Mouse (Mus musculus): ENCODE data around the gene Tmem163. TPM values are rescaled to one million over a fixed set of nuclear protein-coding genes. Genes with fewer than 3 reads are reported as not detected.

Gene Tmem163
- polyA plus RNA-seq, 1 experiment from 2014 or later, result 28.8 TPM

GRCm38 (mm10) chr1:127675253-127675652, 4.1 kb downstream of the Tmem163 start:
- Histone ChIP-seq H3K9me3 (no peaks in the 10 kb centered on the region), H3K36me3 (no peaks in the 10 kb centered on the region), H3K4me3 (no peak overlapping the region), H3K27me3 (ENCODE audit: insufficient read depth, poor library complexity, severe bottlenecking) (peaks cover 73% of the 10 kb centered on the region), H3K27ac (no peak overlapping the region), H3K4me1 (replicated peaks) (peaks cover 32% of the 10 kb centered on the region)
- WGBS, result 34% methylated on average over 1 of the region's 1 CpGs
- no peak for DNase-seq (ENCODE audit: low spot score)

DNA sequence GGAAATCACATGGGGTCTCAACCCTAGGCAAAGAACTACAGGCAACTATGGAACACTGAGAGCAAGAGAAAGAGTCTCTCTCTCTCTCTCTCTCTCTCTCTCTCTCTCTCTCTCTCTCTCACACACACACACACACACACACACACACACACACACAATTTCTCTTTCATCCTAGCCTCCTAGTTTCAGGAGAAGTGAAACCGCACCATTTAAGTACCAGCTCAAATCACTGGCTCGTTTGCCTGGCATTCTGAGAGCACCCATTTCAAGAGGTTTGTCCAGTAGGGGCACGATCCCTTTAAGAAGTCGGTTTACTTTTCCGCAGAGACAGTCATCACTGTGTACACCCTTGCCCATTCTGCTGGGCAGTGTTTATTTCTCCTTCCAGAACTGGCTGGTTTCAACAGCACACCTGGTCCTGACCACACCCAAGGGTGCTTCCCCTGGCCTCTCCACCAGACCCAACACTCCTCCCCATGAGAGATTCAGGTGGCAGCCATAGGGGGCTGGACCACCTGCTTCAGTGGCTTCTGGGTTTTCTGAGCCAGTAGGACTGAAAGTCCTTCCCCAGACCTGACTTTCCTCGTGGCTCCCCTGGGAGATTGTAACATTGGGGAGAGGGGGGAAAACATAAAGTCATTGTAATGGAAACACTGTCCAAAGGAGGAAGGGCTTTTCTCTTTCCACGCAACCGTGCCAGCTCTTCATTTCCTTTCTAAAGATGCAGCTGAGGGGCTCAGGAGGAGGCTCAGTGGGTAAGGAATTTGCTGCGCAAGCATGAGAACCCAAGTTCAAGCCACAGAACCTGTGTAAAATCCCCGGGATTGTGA, 5.9 kb downstream of the Tmem163 start:
- Histone ChIP-seq H3K27ac (no peak overlapping the region), H3K36me3 (no peaks in the 10 kb centered on the region), H3K9me3 (peaks cover 5% of the 10 kb centered on the region; the same call in 1 of the 2 replicates), H3K4me3 (no peak overlapping the region), H3K27me3 (ENCODE audit: insufficient read depth, poor library complexity, severe bottlenecking) (peaks cover 55% of the 10 kb centered on the region), H3K4me1 (replicated peaks) (peaks cover 25% of the 10 kb centered on the region)
- WGBS, result 77% methylated on average over 10 of the region's 10 CpGs
- no peak for DNase-seq (ENCODE audit: low spot score)

- Histone ChIP-seq H3K4me1 (replicated peaks) (peaks cover 6% of the 10 kb centered on the region; the same call in 1 of the 2 replicates), H3K4me3 (no peak overlapping the region), H3K27me3 (ENCODE audit: insufficient read depth, poor library complexity, severe bottlenecking) (peaks cover 4% of the 10 kb centered on the region), H3K9me3 (peaks cover 5% of the 10 kb centered on the region; the same call in 1 of the 2 replicates), H3K27ac (no peak overlapping the region), H3K36me3 (no peaks in the 10 kb centered on the region)
- no peak for DNase-seq (ENCODE audit: low spot score)
- 86% methylated on average over 3 of the region's 3 CpGs for WGBS
Measured at GRCm38 (mm10) chr1:127668161-127668560, 11.2 kb downstream of the Tmem163 start.

DNA sequence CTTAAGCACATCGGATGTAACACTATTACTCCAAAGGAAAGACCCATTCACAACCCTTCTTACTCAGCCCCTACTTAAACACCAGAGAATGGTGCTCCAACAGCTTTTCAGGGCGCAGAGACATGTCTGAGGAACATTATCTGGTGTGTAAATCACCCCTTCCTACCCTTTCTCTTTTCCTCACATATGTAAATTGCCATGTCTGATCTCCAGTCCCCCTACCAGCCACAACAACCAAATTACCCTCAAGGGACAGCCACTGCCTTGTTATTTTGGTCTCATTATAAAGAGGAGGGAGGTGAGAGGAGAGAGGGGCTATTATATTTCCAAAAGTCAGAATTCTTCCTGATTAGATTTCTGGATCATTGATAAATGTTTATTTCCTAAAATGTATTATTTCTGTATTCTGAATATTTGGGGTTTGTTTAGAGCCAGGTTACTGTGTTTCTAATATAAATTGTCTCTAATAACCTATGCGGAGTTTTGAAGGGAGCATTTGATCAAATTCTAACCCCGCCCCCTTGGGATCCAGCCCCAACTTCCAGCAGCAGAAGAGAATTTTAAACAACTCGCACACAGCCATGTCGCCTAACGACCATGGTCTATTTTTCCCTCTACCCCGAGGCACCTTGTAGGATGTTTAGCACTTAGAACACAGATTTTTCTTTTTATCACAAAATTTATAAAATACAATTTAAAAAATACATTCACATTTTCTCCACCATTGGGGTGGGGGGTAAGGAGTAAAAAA, 12.1 kb downstream of the Tmem163 start:
- Histone ChIP-seq H3K36me3 (no peaks in the 10 kb centered on the region), H3K27ac (no peak overlapping the region), H3K4me3 (no peak overlapping the region), H3K9me3 (peaks cover 5% of the 10 kb centered on the region; the same call in 1 of the 2 replicates), H3K27me3 (ENCODE audit: insufficient read depth, poor library complexity, severe bottlenecking) (peaks cover 3% of the 10 kb centered on the region; the same call in 1 of the 2 replicates), H3K4me1 (replicated peaks) (peaks cover 9% of the 10 kb centered on the region)
- 71% methylated on average over 8 of the region's 8 CpGs for WGBS
- no peak for DNase-seq (ENCODE audit: low spot score)

GRCm38 (mm10) chr1:127666221-127666620, 13.1 kb downstream of the Tmem163 start:
- WGBS, result 81% methylated on average over 6 of the region's 6 CpGs
- Histone ChIP-seq H3K36me3 (no peaks in the 10 kb centered on the region), H3K27ac (no peak overlapping the region), H3K4me1 (replicated peaks) (peaks cover 19% of the 10 kb centered on the region), H3K27me3 (ENCODE audit: insufficient read depth, poor library complexity, severe bottlenecking) (no peaks in the 10 kb centered on the region), H3K9me3 (peaks cover 5% of the 10 kb centered on the region; the same call in 1 of the 2 replicates), H3K4me3 (no peak overlapping the region)
- DNase-seq (ENCODE audit: low spot score), result no peak

- WGBS, result 80% methylated on average over 13 of the region's 13 CpGs
- Histone ChIP-seq H3K4me1 (replicated peaks) (peaks cover 29% of the 10 kb centered on the region), H3K27me3 (ENCODE audit: insufficient read depth, poor library complexity, severe bottlenecking) (no peaks in the 10 kb centered on the region), H3K36me3 (no peaks in the 10 kb centered on the region), H3K4me3 (no peak overlapping the region), H3K27ac (peak overlapping the region; percentile 91; the same call in 1 of the 2 replicates), H3K9me3 (no peaks in the 10 kb centered on the region)
- DNase-seq (ENCODE audit: low spot score), result no peak
Measured at GRCm38 (mm10) chr1:127662385-127663068, 16.8 kb downstream of the Tmem163 start.

DNA sequence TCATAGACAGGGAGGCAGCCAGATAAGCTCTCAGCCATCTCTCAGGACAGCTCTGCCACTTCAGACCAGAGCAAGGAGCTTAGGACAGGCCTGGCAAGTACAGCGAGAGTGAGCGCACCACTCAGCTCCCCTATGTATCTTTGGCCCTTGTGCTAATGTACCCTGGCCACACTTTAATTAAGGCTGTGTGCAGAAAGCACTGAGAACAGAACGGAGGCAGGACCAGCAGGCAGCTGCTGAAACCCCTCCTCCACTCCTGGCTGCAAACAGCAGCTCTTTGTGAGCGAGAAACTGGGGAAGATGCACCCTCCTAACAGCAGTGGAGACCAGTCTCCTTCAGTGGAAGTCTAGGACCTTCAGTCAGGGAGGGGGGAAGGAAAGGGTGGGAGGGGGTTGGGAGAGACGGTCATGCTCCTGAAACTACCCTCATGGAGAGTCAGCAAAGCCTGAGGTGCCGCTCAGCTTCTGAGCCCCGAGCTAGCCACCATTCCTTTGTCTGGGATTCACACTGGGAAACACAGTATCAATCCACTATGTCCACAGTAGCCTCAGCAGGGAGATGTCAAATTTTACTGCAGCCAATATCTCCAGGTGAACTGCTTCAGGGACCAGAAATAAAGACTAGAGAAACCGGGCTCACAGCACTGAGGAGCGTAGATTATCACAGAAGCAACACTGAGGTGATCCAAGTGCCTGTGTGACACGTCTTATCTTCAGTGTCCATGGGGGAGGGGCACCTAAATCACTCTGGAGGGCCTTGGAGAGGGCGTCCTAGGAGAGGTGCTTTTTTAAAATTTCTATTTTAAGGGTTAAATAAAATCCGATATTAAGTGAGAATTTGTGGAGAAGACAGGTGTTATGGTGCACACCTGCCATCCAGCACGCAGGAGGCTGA, 18.0 kb downstream of the Tmem163 start:
- no peaks in the 10 kb centered on the region for H3K9me3 ChIP-seq
- H3K27ac ChIP-seq, result peak overlapping the region; percentile 91
- no peaks in the 10 kb centered on the region for H3K36me3 ChIP-seq
- peaks cover 23% of the 10 kb centered on the region for H3K4me1 ChIP-seq (replicated peaks)
- peak overlapping the region; percentile 28 for H3K4me3 ChIP-seq
- peak; percentile 54 for DNase-seq (ENCODE audit: low spot score)
- WGBS, result 23% methylated on average over 13 of the region's 13 CpGs
- no peaks in the 10 kb centered on the region for H3K27me3 ChIP-seq (ENCODE audit: insufficient read depth, poor library complexity, severe bottlenecking)

DNA sequence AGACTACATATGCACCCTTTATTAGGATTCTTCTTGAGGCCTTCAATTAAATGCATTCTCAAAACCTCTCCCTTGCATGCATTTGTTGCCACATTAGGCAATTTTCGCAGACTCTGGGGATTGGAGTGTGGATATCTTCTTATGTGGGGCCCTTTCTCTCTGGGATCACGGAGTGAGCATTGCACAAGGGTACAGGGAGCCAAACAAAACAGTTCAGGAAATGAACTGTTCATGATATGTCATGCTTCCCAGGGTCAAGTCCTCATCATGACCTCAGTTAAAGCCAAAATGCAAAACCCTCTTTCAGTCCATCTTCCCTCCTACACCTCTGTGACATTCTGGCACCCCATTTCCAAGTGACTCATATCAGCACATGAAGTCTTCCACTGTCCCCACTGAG, 27.8 kb downstream of the Tmem163 start:
- Histone ChIP-seq H3K4me3 (no peak overlapping the region), H3K4me1 (replicated peaks) (no peaks in the 10 kb centered on the region), H3K9me3 (no peaks in the 10 kb centered on the region), H3K27me3 (ENCODE audit: insufficient read depth, poor library complexity, severe bottlenecking) (no peaks in the 10 kb centered on the region), H3K36me3 (no peaks in the 10 kb centered on the region), H3K27ac (no peak overlapping the region)
- no peak for DNase-seq (ENCODE audit: low spot score)
- WGBS, result 84% methylated on average over 2 of the region's 2 CpGs

GRCm38 (mm10) chr1:127642976-127643769, 36.2 kb downstream of the Tmem163 start:
- peaks cover 4% of the 10 kb centered on the region; the same call in 1 of the 2 replicates for H3K4me1 ChIP-seq (replicated peaks)
- no peak overlapping the region for H3K27ac ChIP-seq
- H3K4me3 ChIP-seq, result no peak overlapping the region
- no peaks in the 10 kb centered on the region for H3K27me3 ChIP-seq (ENCODE audit: insufficient read depth, poor library complexity, severe bottlenecking)
- 89% methylated on average over 12 of the region's 12 CpGs for WGBS
- no peaks in the 10 kb centered on the region for H3K9me3 ChIP-seq
- no peak for DNase-seq (ENCODE audit: low spot score)
- H3K36me3 ChIP-seq, result no peaks in the 10 kb centered on the region

GRCm38 (mm10) chr1:127637917-127638316, 41.4 kb downstream of the Tmem163 start:
- H3K4me1 ChIP-seq (replicated peaks), result peaks cover 4% of the 10 kb centered on the region; the same call in 1 of the 2 replicates
- no peak overlapping the region for H3K27ac ChIP-seq
- 64% methylated on average over 2 of the region's 2 CpGs for WGBS
- H3K9me3 ChIP-seq, result no peaks in the 10 kb centered on the region
- H3K4me3 ChIP-seq, result no peak overlapping the region
- no peaks in the 10 kb centered on the region for H3K27me3 ChIP-seq (ENCODE audit: insufficient read depth, poor library complexity, severe bottlenecking)
- no peaks in the 10 kb centered on the region for H3K36me3 ChIP-seq
- DNase-seq (ENCODE audit: low spot score), result no peak

DNA sequence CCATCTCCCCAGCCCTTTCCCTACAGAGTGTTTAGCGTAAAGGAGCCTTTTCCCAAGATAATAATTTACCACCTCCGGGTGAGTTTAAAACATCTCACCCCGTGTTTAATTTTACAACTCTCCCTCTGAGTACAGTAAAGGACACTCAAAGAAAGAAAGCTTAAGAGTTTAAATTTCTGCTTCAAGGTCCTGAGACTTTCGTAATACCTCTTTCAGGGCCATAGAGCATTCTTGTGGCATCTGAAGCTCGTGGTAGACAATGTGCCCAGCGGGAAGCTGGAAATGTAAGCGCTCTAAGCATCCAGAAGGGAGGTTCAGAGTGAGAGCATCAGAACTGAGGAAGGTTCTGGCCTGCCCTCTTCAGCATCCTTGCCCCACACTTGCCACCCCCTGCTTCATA, 52.2 kb downstream of the Tmem163 start:
- WGBS, result 69% methylated on average over 7 of the region's 7 CpGs
- Histone ChIP-seq H3K27ac (no peak overlapping the region), H3K4me1 (replicated peaks) (peaks cover 14% of the 10 kb centered on the region), H3K27me3 (ENCODE audit: insufficient read depth, poor library complexity, severe bottlenecking) (no peaks in the 10 kb centered on the region), H3K4me3 (no peak overlapping the region), H3K36me3 (no peaks in the 10 kb centered on the region), H3K9me3 (no peaks in the 10 kb centered on the region)
- DNase-seq (ENCODE audit: low spot score), result no peak
